Mouse (Mus musculus): Measurements from ENCODE around the gene Hhipl1.

DNA sequence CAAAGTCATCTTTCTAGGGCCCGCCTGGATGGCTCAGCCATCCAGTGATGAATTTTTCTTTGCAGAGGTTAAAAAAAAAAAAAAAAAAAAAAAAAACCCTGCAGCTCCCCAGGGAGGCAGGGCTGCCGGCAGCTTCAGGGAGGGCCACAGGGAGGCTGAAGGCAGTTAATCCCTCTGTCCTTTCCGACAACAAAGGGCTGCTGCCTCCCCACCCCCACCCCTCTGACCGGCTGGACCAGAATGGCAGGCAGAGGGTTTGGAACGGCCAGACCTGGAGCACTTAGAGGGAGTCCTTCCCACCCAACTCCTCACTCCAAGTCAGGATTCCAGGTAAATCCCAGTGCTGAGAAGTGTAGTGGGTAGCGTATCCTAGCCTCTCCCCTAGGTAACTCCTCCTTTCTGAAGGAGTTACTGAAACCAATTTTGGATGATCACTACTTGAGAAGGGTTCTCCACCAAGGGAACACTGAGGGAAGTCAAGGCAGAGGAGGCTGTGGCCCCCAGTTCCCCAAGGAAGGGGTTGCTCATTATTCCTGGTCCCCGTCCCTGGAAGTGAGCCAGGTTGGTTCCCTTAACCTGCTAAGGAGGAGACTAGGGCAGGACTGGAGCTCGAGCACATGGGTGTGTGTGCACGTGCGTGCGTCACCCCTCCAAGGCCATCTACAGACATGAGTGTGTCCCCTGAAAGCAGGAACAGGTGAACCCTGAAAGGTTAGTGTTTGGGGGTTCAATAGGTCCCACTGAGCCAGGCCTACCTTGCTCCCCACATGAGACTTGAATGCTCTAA, 20.7 kb upstream of the Hhipl1 start:
- TF ChIP-seq USF1 (IDR thresholded peaks at IDR 0.05; ENCODE audit: low read depth) = no peak
- no peak for TF ChIP-seq CTCF (IDR thresholded peaks at IDR 0.05; ENCODE audit: control insufficient read depth, insufficient read depth, insufficient read length)
- no peak for TF ChIP-seq MYOD1 (IDR thresholded peaks at IDR 0.05; ENCODE audit: control insufficient read depth, insufficient read length, low read depth)
- no peak for TF ChIP-seq FOSL1 (IDR thresholded peaks at IDR 0.05; ENCODE audit: insufficient read depth, low read length, poor library complexity, severe bottlenecking)
- no peak for TF ChIP-seq MYOG (IDR thresholded peaks at IDR 0.05; ENCODE audit: control insufficient read depth, extremely low read depth, insufficient read length)
